Mouse (Mus musculus): ENCODE results near the gene Gnat1.

GRCm38 (mm10) chr9:107663525-107663924, 16.0 kb downstream of the Gnat1 start:
- TF ChIP-seq CTCF (conservative IDR thresholded peaks at IDR 0.05; ENCODE audit: insufficient read depth, insufficient read length, low read depth, low read length): no peak
- TF ChIP-seq POLR2A (IDR thresholded peaks at IDR 0.05; ENCODE audit: low read depth, low read length): no peak
